Mouse (Mus musculus): ENCODE measurements around the gene E2f2. TPM values are rescaled to one million over a fixed set of nuclear protein-coding genes. Genes with fewer than 3 reads are reported as not detected.

E2f2 gene
- total and polyA plus RNA-seq, 3 experiments, result 0.65 to 5.3 (median 1.3) TPM

DNA sequence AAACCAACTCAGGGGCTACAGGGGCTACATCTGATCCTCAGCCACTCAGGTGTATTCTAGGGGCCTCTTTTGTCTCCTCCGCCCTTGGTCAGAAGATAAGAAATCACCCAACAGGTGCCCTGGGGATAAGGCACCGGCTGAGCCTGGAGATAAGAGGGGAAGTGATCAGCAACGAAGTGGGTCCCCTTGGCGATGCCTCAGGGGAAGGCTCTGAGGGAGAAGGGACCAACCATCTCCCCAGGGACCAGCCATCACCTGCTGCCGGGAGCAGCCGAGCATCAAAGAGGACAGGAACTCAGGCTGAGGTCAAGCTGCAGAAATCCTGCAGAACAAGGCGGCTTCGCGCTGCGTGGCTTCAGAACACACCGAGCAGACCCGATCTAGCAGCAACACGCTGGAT lies 44.5 kb upstream of the E2f2 start:
- H3K4me1 ChIP-seq (ENCODE audit: control insufficient read depth, insufficient read depth, low read length), result peaks cover 9% of the 10 kb centered on the region
- no peaks in the 10 kb centered on the region for H3K36me3 ChIP-seq (ENCODE audit: control insufficient read depth, insufficient read depth, low read length)
- no peak overlapping the region for H3K9ac ChIP-seq (ENCODE audit: low read depth, low read length)
- no peaks in the 10 kb centered on the region for H3K79me2 ChIP-seq (replicated peaks; ENCODE audit: control insufficient read depth, insufficient read depth, low read length)
- 69% methylated on average over 13 of the region's 13 CpGs for WGBS
- no peak for DNase-seq
- no peak for TF ChIP-seq CTCF (IDR thresholded peaks at IDR 0.05)
- no peak for TF ChIP-seq POLR2A (IDR thresholded peaks at IDR 0.05; ENCODE audit: insufficient read depth, low read depth, low read length)
- no peak for TF ChIP-seq EP300 (IDR thresholded peaks at IDR 0.05; ENCODE audit: insufficient read depth, low read depth, low read length)
- no peaks in the 10 kb centered on the region for H3K27me3 ChIP-seq (ENCODE audit: control insufficient read depth, insufficient read depth, low read length)
- no peak overlapping the region for H3K27ac ChIP-seq
- intact Hi-C loops (cut with DNase I), result no loop called here
- no peak overlapping the region for H3K4me3 ChIP-seq

DNA sequence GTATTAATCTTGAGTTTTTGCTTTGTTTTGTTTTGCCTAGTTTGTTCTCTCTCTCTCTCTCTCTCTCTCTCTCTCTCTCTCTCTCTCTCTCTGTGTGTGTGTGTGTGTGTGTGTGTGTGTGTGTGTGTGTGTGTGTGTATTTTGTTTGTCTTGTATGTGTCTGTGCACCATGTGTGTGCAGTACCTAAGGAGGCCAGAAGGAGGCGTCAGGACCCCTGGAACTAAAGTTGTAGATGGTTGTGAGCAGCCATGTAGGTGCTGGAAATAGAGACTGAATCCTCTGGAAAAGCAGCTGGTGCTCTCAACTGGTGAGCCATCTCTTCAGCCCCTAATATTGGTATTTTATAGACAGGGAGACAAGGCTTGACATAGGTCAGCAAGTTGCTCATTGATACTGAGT lies 42.4 kb upstream of the E2f2 start:
- TF ChIP-seq CTCF (IDR thresholded peaks at IDR 0.05) (peak; percentile 13; the same call in 1 of the 2 replicates), EP300 (IDR thresholded peaks at IDR 0.05; ENCODE audit: insufficient read depth, low read depth, low read length) (no peak)
- H3K27ac ChIP-seq, result no peak overlapping the region
- peaks cover 7% of the 10 kb centered on the region for H3K4me1 ChIP-seq (ENCODE audit: control insufficient read depth, insufficient read depth, low read length)
- WGBS, result 80% methylated on average over 1 of the region's 1 CpGs
- no peak overlapping the region for H3K9ac ChIP-seq (ENCODE audit: low read depth, low read length)
- no peaks in the 10 kb centered on the region for H3K36me3 ChIP-seq (ENCODE audit: control insufficient read depth, insufficient read depth, low read length)
- no peaks in the 10 kb centered on the region for H3K27me3 ChIP-seq (ENCODE audit: control insufficient read depth, insufficient read depth, low read length)
- no peak for DNase-seq
- intact Hi-C loops (cut with DNase I), result no loop called here
- H3K79me2 ChIP-seq (replicated peaks; ENCODE audit: control insufficient read depth, insufficient read depth, low read length), result no peaks in the 10 kb centered on the region
- H3K4me3 ChIP-seq, result no peak overlapping the region

- Histone ChIP-seq H3K4me1 (ENCODE audit: control insufficient read depth, insufficient read depth, low read length) (peaks cover 15% of the 10 kb centered on the region), H3K27ac (peak overlapping the region; percentile 95), H3K79me2 (replicated peaks; ENCODE audit: control insufficient read depth, insufficient read depth, low read length) (no peaks in the 10 kb centered on the region), H3K9ac (ENCODE audit: low read depth, low read length) (no peak overlapping the region), H3K4me3 (no peak overlapping the region), H3K36me3 (ENCODE audit: control insufficient read depth, insufficient read depth, low read length) (no peaks in the 10 kb centered on the region), H3K27me3 (ENCODE audit: control insufficient read depth, insufficient read depth, low read length) (no peaks in the 10 kb centered on the region)
- DNase-seq, result no peak
- 40% methylated on average over 9 of the region's 9 CpGs for WGBS
- TF ChIP-seq EP300 (IDR thresholded peaks at IDR 0.05; ENCODE audit: insufficient read depth, low read depth, low read length) (no peak), CTCF (IDR thresholded peaks at IDR 0.05) (no peak)
- intact Hi-C loops (cut with DNase I), result no loop called here
These were observed 38.4 kb upstream of the E2f2 start for GRCm38 (mm10) chr4:136133801-136134200.

DNA sequence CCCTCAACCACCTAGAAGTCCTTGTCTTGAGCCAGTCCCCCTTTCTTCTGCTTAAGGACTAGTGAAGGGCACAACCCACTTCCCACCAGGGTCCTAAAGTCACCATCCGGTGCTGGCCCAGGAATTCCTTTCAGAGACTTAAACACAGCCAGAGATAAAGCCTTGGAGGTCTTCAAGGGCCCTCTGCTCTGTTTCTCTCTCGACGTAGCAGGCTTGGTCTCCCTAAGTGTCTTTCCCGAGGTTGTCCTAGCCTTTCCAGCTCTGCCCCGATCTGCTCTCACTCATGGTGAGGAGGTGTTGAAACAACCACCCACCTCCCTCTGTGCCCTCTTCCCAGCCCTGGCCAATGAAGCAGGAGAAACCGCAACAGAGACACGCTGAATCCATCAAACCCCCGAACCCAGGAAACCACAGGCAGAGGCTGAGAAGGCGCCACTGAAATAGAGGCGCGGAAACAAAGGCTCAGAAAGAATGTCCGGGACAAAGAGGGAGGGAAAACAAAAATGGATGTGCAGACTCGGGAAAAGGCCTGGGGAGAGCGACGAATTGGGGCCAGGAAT lies 37.7 kb upstream of the E2f2 start:
- peak in 1 of 2 experiments; percentile 60 for DNase-seq
- WGBS, result 1% methylated on average over 15 of the region's 15 CpGs
- Histone ChIP-seq H3K79me2 (replicated peaks; ENCODE audit: control insufficient read depth, insufficient read depth, low read length) (no peaks in the 10 kb centered on the region), H3K27me3 (ENCODE audit: control insufficient read depth, insufficient read depth, low read length) (no peaks in the 10 kb centered on the region), H3K4me1 (ENCODE audit: control insufficient read depth, insufficient read depth, low read length) (peaks cover 19% of the 10 kb centered on the region), H3K27ac (peak overlapping the region; percentile 95), H3K9ac (ENCODE audit: low read depth, low read length) (peak overlapping the region; percentile 68), H3K4me3 (peak overlapping the region; percentile 63), H3K36me3 (ENCODE audit: control insufficient read depth, insufficient read depth, low read length) (no peaks in the 10 kb centered on the region)
- intact Hi-C loops (cut with DNase I), result no loop called here
- no peak for TF ChIP-seq CTCF (IDR thresholded peaks at IDR 0.05)
- TF ChIP-seq EP300 (IDR thresholded peaks at IDR 0.05; ENCODE audit: insufficient read depth, low read depth, low read length), result no peak
- peak; percentile 6; the same call in 1 of the 2 replicates for TF ChIP-seq POLR2A (IDR thresholded peaks at IDR 0.05; ENCODE audit: insufficient read depth, low read depth, low read length)

- intact Hi-C loops (cut with DNase I), result no loop called here
- H3K9ac ChIP-seq (ENCODE audit: low read depth, low read length), result peak overlapping the region; percentile 68
- H3K27ac ChIP-seq, result peak overlapping the region; percentile 95
- TF ChIP-seq EP300 (IDR thresholded peaks at IDR 0.05; ENCODE audit: insufficient read depth, low read depth, low read length) (no peak), CTCF (IDR thresholded peaks at IDR 0.05) (0 out of 2 replicates have a peak, but pooled peaks have one; percentile 17)
- H3K27me3 ChIP-seq (ENCODE audit: control insufficient read depth, insufficient read depth, low read length), result no peaks in the 10 kb centered on the region
- peaks cover 22% of the 10 kb centered on the region for H3K4me1 ChIP-seq (ENCODE audit: control insufficient read depth, insufficient read depth, low read length)
- peak; percentile 69 to 75 for DNase-seq
- peak overlapping the region; percentile 63 for H3K4me3 ChIP-seq
- no peaks in the 10 kb centered on the region for H3K36me3 ChIP-seq (ENCODE audit: control insufficient read depth, insufficient read depth, low read length)
- H3K79me2 ChIP-seq (replicated peaks; ENCODE audit: control insufficient read depth, insufficient read depth, low read length), result no peaks in the 10 kb centered on the region
- WGBS, result 13% methylated on average over 50 of the region's 50 CpGs
These were observed 37.0 kb upstream of the E2f2 start for GRCm38 (mm10) chr4:136134978-136135873.
